Mouse (Mus musculus) ovary, postnatal 36 days (tissue): ENCODE results near the gene Astn2.

Source experiments
- DNase-seq: peaks from one replicate; pipeline ENCODE4 v3.0.0; 2022; ENCODE audit warnings: low spot score, mixed read lengths

The Astn2 gene

DNA sequence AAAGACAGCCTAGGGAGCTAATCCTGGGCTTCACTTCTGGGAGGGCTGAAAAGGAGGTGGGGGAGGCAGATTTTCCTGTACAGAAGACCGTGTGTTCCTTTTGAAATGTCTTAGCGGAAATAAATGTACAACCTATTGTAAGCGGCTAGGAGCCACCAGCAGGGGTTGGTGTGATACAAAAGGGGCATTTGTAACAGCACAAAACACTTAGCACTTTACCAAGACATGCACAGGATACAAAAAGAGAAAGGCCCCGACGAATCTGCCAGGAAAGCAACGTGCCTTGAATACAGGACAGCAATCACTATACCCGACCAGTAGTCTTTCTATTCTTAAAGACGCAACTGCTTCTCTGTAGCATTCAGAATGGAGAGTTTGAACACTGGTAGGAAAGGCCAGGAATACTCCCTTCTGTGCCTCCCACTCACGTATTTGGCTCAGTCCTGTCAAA, 564.8 kb downstream of the Astn2 start:
- DNase-seq: no peak

DNA sequence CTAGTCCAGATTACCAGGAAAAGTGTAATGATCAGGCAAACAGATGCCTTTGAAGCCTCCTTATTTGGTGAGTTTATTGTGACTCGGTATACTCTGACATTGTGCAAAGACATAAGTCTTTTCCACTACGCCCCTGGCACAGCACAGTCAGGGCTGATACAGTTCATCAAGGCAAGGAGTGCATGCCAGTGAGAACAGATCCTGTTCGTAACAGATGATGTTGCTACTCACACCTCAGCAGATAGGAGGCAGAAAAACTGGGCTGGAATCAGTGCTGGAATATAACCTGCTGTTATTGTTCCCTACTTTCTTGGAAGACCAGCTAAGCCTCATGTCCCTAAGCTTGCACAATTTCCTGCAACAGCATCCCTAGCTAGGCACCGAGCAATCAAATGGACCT, 565.6 kb downstream of the Astn2 start:
- DNase-seq: no peak

DNA sequence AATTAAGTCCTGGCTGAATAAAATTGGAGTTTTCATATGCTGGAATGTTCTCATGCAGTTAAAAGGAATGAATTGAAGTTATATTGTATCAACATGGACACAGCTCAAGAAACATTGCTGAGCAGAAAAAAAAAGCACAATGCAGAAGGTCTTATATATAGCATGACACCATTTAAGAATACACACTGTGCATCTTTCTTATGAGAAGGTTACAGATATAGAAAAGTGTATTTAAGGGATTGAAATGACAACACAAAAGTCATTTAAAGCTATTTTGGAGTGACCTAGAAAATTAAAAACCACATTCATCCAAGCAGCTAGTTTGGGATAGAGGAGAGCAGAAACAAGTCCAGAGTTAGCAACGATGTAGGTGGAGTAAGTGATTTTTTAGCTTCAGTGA, 571.4 kb downstream of the Astn2 start:
- no peak for DNase-seq

DNA sequence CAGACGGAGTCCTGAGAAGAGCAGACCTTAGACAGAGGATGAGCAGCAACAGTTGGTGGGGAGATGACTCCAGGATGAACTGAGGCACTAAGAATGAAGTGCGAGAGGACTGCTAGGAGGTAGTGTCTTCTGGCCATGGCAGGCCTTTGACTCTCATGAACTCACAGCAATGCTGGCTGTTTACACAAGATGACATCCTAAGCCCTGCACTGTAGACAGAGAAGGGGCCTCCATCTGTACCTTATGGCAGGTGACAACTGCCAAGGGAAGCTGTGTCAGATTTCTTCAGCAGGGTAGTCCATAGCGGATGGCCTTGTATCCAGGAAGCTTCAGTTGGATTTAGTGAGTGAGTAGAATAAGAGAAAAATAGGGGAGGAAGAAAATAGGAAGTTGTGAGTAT, 572.5 kb downstream of the Astn2 start:
- DNase-seq: no peak

DNA sequence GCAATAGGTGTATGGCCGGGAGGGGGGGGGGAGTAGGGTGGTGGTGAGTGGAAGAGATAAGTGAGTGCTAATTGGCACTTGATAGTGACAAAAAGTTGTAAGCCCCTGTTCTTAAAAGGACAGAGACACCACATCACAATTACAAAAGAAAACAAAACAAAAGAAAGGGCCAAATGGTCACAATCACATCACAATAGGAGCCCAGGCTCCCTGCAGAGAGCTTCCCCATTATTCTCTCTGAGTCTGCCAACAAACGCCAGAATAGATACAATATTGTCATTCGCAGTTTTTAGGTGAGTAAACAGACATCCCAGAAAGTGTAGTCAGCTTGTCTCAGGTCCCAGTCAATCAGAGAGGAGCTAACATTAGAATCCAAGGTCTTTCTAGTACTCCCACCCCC, 573.9 kb downstream of the Astn2 start:
- DNase-seq: no peak

DNA sequence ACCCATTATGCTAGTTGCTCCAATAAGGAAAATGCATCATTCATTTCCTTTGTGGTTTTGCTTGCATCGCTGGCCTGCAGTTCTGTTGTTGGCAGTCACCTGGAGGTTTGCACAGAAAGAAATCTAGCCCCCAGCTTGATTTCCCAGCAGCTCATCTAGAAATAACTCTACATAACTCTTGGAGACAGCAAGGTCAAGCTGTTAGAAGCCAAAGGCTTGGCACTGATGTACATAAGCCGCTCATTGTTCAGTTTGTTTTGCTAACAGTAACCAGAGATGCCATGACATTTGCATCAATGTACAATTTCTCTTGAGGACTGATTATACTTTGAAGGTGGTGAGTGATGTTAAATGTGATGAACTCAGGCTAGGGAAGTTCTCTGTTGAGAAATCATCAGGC, 583.3 kb downstream of the Astn2 start:
- no peak for DNase-seq

DNA sequence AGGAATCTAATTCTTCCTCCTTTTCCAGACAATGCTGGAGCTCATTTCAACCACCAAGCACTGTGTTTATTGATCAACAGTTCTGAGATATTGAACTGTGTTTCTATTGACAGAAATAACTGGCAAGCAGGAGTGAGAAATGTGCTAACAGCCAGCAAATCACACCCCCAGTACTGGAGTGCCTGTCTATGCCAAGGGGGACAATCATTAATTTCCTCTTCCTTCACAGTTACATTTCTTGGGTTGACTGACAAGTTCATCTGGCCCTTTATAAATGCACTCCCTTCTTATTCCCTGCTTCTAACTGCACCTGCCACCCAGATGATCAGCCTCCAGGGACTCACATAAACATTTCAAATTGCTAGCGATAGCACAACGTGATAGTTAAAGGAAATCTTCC, 584.2 kb downstream of the Astn2 start:
- DNase-seq: no peak

DNA sequence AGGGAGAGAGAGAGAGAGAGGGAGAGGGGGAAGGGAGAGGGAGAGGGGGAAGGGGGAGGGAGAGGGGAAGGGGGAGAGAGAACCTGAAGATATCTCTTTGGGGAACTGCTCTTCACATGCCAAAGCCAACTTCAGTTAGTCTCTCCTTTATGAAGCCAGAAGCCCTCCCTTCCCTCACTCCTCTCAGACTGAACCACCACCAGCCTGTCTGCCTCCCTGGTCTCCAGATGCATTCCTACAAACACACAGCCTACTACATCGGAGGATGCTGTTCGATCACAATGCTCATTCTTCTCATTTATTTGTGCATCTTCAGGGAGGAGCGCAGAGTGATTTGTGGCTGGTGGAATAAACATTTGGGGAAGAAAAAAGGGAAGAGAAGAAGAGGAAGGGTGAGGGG, 584.6 kb downstream of the Astn2 start:
- no peak for DNase-seq

DNA sequence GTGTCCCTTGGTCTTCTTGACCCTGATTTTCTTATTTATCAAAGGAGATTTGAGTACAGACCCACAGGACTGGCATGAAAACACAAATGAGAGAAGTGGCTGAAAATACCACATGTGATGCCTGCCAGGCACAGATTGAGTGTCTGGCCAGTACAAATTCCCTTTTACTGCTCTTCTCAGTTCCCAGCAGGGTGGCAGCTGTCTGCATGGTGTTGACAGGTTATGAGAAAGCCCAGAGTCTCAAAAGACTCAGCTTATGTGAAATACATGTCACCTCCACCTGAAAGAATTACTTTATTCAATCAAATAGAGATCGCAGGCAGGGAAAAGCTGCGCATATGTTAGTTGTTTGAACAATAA, 590.3 kb downstream of the Astn2 start:
- DNase-seq: no peak

DNA sequence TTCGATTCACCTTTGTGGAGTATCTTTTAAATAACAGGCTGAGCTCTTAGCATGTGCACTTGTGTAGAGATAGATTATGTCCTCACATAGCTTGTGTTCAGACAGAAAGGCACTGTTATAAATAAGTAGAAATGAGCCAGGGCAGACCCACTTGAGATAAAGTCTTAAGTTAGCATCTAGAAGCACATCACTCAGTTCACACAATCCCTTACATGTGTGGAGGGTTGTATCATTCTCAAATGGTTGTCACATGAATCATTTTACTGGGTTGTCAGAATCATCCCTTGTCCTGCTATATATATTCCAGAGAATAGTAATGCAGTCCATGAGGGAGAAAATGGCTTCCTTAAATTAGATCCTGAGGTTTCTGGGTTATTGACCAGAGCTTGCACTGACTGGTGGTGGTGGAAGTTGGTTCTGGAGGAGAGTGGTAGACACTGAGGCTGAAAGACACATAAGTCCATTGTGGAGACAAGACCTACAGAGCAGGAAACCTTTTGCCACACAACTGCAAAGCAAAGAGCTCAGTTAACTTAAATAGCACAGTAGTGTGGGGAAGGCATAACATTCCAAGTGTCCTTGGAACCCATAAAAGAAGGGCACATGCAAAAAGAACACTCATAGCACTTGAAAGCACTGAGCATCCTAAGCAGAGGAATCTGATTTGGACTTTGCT, 590.8 kb downstream of the Astn2 start:
- no peak for DNase-seq

DNA sequence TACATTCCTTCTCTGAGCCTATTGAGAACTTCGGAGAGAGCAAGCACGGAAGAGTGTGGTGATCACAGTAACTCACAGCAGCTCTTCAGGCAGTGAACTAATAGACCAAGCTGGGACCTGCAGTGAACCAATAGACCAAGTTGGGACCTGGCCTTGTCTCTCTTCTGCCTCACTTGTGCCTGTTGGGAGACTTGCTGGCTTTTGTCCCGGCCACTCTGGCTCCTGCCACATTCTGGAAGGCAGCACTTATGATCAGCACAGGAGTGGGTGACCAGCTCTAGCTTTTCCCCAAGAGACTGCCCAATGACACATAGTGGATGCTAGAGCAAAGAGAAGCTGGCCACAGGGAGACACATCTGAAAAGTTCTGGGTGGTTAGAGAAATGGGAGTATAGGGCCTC, 597.1 kb downstream of the Astn2 start:
- DNase-seq: no peak

DNA sequence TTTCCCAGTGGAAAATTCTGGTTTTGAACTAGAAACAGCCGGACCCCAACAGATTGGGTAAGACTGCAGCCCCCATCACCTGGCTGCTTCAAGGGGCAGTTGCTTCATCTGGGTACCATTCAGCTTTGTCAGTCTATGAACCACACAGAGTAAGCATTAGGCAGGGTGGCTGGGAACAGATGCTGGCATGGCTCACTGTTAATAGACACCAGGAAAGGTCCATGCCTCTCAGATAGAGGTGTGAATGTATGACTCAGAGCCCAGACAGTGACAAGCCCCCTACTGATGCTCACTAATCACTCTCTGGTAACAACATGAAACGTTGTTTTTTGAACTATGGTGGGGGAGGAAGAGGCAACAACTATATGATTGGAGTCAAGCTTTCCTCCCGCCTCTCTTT, 603.2 kb downstream of the Astn2 start:
- DNase-seq: no peak

DNA sequence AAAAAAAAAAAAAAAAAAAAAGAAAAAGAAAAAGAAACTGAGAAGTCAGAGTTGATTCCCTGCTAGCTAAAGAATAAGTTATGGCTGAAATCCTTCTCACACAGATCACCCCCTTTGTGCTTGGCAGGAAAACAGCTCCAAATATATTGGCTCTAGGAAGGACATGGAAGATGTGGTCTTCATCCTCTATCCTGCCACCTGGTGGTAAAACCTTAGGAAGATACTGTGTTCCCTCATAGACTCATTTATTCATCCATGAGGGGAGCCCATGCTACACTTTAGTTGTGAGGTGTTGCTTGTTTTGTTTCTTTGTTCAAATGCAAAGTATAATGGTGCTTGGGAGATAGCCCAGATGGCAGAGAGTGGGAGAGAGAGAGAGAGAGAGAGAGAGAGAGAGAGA, 613.4 kb downstream of the Astn2 start:
- DNase-seq: no peak

DNA sequence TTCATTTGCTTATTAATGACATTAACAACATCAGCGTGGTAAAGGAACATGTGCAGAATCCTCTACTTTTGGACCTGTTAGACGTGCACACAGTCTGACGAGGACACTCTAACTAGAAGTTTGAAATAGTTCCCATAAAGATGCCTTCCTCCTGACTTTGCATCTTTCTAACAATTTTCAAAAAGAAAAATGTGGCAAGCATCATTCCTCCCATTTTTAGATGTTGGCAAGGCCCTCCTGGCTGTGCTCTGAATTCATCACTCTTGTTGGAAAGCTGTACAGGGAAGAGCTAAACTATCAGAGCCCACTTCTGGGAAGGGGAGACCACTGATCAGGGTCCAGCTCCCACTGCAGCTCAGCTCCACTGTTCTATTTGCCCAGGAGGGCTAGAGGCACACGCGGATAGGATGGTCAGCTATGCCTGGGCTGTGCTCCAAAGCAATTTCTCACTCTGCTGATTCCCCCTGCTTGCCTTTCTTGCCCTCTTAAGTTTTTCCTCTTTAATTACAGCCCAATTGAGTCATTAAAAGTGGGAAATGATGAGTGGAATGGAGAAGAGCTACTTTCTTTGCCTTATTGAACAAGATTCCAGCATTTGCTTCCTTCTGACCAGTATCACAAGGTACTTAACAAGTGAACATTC, 630.9 kb downstream of the Astn2 start:
- DNase-seq: no peak

DNA sequence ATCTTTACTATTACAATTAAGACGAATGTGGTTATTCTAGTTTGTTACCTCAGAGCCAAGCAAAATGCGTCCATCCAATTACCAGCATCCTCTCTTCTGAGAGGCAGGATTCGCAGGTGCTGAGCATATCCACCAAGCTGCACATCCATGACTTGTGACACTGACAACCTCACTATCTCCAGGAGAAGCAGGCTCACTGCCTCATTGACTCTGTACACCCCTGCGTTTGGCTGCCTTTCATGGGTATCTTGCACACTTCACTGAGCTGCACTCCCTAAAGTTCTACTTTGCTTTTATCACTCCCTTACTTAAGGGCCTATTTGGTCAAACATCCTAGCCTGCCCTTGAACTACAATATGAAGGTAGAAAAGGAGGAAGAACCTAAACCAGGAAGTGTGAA, 633.5 kb downstream of the Astn2 start:
- no peak for DNase-seq

DNA sequence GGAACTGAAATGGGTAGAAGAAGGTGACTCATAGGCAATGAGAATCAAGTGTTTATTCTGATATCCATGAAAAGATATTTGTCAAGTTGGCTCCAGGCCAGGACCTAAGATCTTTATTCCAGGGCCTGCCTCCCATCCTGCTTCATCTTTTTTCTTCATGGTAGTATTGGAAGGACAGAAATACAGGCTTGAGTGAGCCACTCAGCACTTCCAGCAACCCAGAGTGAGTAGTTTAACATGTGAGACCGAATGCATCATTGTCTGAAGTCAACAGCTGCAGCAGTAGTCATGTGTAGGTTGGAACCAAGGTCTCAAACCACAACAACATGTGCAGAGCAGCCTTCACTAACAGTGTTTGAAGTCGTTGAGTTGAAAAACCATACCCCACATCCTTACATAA, 636.5 kb downstream of the Astn2 start:
- DNase-seq: no peak

DNA sequence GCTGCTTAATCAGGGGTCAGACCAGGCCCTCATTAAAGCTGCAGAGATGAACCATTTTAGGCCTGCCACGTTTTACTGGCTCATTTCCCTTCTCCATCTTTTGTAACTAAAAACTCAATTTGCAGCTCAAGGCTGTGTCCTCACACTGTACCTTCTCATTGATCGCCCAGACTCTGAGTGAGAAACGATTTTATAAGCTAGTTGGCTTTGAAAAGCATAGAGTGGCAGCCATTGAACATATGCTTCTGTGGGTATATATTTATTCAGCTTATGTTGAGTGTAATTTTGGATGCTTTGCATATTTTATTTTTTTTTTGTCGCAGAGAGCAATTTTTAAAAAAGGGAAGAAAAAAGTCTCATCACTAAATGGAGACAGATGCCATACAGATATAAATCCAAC, 637.0 kb downstream of the Astn2 start:
- DNase-seq: no peak

DNA sequence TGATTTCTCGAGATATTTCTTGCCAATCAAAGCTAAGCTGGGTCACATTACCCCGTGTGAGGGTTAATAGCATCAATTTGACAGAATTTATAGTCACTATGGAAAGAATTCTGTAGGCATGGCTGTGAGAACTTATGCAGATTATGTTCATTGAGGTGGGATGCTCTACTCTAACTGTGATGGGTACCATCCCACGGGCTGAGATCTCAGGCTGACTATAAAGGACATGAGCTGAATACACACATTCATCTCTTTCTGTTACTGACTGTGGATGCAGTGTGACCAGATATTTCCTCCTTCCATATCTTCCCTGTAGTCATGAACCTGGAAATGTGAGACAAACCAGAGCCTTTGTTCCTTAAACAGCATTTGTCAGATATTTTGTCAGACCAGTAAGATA, 639.1 kb downstream of the Astn2 start:
- DNase-seq: no peak

DNA sequence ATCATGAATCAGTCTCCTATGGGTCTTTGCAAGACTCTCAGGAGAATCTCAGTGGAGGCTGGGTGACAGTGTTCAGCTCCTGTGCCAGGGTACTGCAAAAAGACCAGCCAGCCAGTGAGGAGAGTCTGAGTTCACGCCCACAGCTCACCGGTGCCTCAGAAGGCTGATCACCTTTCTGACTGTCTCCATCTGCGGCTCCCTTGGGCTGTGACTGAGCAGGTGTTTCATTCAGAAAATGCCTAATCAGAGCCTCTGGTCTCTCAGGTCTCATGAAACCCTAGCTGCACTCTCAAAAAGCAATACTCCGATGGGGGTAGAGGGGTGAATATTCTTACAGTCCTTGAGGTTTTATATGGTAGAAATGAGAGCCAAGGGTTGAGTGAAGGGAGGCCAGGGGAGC, 640.1 kb downstream of the Astn2 start:
- DNase-seq: no peak

DNA sequence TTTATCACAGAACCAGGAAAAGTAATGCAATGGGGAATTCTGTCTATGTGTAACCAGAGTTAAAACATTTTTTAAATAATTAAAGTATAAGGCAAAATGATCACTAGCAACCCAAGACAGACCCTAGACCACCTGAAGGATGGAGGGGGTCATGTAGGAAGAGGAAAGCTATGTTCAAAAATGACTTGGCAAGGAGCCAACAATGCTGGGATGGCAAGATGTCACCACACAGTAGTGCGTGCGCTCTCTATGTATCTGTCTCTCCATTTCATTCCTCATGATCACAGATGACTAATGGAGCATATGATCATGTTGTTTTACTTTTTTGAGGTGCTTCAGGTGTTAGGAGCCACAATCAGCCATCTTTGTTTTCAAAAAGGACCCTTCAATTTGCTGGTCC, 640.6 kb downstream of the Astn2 start:
- no peak for DNase-seq

DNA sequence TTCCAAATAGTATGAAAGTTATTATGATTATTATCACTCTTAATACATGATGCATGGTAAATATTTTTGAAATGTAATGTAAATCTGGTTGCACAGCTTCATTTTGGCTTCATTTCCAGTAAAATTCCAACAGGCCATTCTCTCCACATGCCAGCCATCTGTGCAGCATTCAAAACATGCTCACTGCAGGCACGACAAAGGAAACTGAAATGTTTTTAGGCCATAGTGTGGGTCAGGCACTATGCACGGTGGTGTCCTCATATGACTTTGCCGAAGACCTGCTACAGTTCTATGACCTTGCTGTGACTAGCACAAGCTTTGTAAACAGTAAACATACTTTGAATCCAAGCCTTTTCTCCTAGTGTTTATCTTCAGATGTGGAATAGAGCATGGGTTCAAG, 642.3 kb downstream of the Astn2 start:
- no peak for DNase-seq

DNA sequence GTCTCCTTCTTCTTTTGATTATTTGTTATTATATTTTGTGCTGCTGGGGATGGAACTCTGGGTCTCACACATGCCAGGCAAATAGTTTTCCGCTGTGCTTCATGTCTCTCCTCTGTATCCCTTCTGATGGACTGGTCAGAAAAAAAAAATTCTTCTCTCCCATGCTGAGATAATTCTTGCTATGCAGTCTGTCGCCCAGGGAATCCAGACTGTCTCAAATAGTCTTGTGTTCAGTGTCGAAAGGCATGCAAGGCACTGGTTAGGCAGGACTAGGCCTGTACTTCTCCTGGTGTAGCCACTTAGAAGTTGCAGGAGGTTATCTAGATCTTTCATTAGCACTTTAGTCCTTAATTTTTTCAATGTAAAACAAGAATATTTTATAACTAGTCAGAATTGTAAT, 642.8 kb downstream of the Astn2 start:
- no peak for DNase-seq

DNA sequence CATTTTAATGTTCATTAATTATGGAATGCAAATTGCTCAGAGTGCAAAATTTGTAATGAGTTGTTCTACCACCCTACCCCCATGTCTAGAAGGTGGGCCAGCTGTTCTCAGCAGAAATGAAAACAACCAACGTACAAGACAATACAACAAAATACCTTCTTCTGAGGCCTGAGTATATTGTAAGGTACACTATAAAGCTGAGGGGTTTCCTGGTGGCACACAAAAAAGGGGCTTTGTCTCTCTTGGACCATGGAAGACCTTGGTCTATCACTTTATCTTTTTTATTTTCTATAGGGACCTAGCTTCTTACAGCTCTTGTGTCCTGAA, 645.6 kb downstream of the Astn2 start:
- DNase-seq: no peak

DNA sequence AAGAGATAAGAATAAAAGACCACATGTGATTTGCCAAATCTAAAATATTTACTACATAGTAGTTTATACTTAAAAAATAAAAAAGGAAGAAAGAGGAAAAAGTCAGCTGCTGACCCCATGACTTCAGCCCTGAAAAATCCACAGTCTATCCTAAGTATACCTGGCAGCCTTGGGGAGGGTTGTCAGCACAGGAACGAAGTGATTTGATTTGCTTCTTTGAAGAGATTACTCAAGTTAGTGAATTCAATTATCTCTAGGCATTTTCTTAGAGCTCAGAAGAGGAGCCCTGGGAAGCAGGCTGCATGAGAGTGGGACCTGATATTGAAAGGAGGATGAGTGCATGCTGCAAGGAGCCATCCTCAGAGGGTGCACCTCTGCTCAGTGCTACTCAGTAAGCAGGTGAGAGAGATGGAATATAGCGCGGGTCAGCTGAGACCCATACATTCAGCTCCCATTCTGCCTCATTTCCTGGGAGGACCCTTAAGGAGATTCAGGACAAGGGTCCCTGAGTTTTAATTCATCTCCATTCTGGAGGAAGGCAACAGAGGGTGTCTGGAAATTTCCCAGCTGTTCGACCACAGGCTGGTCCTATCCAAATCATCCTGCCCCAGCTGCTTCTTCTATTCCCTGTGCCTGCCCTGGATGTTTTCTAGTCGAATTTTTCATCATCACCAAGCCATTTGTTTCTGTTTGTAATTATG, 646.1 kb downstream of the Astn2 start:
- DNase-seq: no peak
